Mouse (Mus musculus): ENCODE measurements around the gene Psme1. TPM values are rescaled to one million over a fixed set of nuclear protein-coding genes. Genes with fewer than 3 reads are reported as not detected.
A peak's percentile ranks its signal among the peaks of the same experiment; 100 is the strongest.

Psme1 gene
- polyA plus RNA-seq, 1 experiment from 2014 or later = 153 TPM

GRCm38 (mm10) chr14:55590748-55591330 lies 12.9 kb downstream of the Psme1 start, which contains the start of gene Psme2:
Gene Psme2 (minus strand): TSS chr14:55591113.
- no peaks in the 10 kb centered on the region for H3K27me3 ChIP-seq
- no peaks in the 10 kb centered on the region for H3K9me3 ChIP-seq (replicated peaks)
- ATAC-seq (replicated peaks; ENCODE audit: low FRiP score) = peak; percentile 97
- peaks cover 31% of the 10 kb centered on the region for H3K4me1 ChIP-seq
- peak within 1 kb of the TSS; percentile 89 for H3K4me2 ChIP-seq
- under 1% methylated on average over 22 of the region's 22 CpGs for WGBS
- H3K4me3 ChIP-seq (replicated peaks) = peak within 1 kb of the TSS; percentile 87
- H3K36me3 ChIP-seq = peaks cover 48% of the 10 kb centered on the region
- H3K9ac ChIP-seq = peak within 1 kb of the TSS; percentile 86
- H3K27ac ChIP-seq = peak within 1 kb of the TSS; percentile 99

DNA sequence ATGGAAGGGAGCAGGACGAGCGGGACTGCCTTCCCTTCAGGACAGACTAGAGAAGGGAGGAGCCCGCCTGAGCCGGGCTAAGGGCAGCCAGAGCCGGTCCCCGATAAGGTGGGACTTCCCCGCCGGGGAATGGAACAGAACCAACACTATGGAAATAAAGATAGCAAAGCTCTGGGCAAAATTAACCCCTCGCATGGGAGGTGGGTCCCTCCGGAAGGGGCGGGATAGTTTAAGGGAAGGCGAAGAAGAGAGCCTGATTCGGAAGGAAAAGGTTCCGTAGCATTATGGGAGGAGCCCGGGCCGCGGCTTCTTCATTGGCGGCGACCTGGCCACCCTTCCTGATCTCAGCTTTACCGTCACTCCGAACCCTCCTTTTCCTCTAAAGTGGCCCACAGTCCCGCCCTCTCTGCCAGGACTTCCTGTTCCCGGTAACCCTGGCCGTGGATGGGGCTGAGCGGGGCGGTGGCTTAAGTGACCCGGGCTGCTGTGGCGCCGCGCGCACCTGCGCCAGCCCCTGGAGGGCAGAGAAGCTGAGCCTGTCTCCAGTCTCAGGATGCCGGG lies 13.5 kb downstream of the Psme1 start, which contains the start of gene Rnf31:
Gene Rnf31, plus strand, starts transcription at position 378 of the 561 bp plus-strand sequence.
- H3K4me2 ChIP-seq = peak within 1 kb of the TSS; percentile 89
- H3K27ac ChIP-seq = peak within 1 kb of the TSS; percentile 99
- under 1% methylated on average over 33 of the region's 33 CpGs for WGBS
- H3K4me1 ChIP-seq = peaks cover 31% of the 10 kb centered on the region
- H3K27me3 ChIP-seq = no peaks in the 10 kb centered on the region
- ATAC-seq (replicated peaks; ENCODE audit: low FRiP score) = peak; percentile 91
- H3K9me3 ChIP-seq (replicated peaks) = no peaks in the 10 kb centered on the region
- H3K4me3 ChIP-seq (replicated peaks) = peak within 1 kb of the TSS; percentile 87
- H3K9ac ChIP-seq = peak within 1 kb of the TSS; percentile 86
- H3K36me3 ChIP-seq = peaks cover 54% of the 10 kb centered on the region

GRCm38 (mm10) chr14:55592226-55592625 lies 14.3 kb downstream of the Psme1 start:
- Histone ChIP-seq H3K27me3 (no peaks in the 10 kb centered on the region), H3K9ac (peak overlapping the region; percentile 86), H3K4me3 (replicated peaks) (peak overlapping the region; percentile 87), H3K27ac (peak overlapping the region; percentile 99), H3K9me3 (replicated peaks) (no peaks in the 10 kb centered on the region), H3K4me1 (peaks cover 31% of the 10 kb centered on the region), H3K36me3 (peaks cover 55% of the 10 kb centered on the region), H3K4me2 (peak overlapping the region; percentile 89)
- no peak for ATAC-seq (replicated peaks; ENCODE audit: low FRiP score)
- WGBS = 2% methylated on average over 16 of the region's 16 CpGs

GRCm38 (mm10) chr14:55596036-55596690 lies 18.2 kb downstream of the Psme1 start:
- no peak overlapping the region for H3K4me3 ChIP-seq (replicated peaks)
- H3K36me3 ChIP-seq = peaks cover 74% of the 10 kb centered on the region
- H3K9me3 ChIP-seq (replicated peaks) = no peaks in the 10 kb centered on the region
- H3K27ac ChIP-seq = no peak overlapping the region
- H3K4me1 ChIP-seq = peaks cover 18% of the 10 kb centered on the region
- WGBS = 86% methylated on average over 13 of the region's 13 CpGs
- no peak for ATAC-seq (replicated peaks; ENCODE audit: low FRiP score)
- H3K9ac ChIP-seq = no peak overlapping the region
- no peaks in the 10 kb centered on the region for H3K27me3 ChIP-seq
- no peak overlapping the region for H3K4me2 ChIP-seq

DNA sequence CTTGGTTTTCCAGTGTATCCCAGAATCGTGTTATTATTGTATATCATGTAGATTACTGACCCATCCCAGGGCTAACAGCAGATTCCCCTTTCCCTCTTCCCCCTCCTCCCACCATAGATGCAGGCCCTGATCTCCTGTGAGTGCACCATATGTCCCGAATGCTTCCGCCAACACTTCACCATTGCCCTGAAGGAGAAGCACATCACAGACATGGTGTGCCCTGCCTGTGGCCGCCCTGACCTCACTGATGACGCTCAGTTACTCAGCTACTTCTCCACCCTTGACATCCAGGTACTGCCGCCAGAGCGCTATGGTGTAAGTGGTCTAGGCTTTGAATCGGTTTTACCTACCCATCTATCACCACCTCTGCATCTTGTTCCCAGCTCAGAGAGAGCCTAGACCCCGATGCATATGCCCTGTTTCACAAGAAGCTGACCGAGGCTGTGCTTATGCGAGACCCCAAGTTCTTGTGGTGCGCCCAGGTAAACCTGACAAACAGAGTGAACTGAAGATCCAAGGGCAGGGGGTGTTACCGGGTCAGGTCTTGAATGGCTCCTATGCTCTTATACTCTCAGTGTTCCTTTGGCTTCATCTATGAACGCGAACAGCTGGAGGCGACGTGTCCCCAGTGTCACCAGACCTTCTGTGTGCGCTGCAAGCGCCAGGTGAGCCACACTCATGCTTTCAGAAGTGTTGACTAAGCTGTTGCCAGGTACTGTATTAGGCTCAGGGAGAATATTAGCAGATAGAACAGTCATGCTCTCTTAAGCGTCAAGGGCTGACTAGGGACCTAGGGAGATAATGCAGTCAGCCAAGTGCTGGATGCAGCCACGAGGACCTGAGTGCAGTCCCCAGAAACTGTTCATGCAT lies 20.8 kb downstream of the Psme1 start:
- peaks cover 93% of the 10 kb centered on the region for H3K36me3 ChIP-seq
- peaks cover 12% of the 10 kb centered on the region for H3K4me1 ChIP-seq
- no peak overlapping the region for H3K27ac ChIP-seq
- no peak overlapping the region for H3K9ac ChIP-seq
- H3K4me3 ChIP-seq (replicated peaks) = no peak overlapping the region
- no peak for ATAC-seq (replicated peaks; ENCODE audit: low FRiP score)
- H3K9me3 ChIP-seq (replicated peaks) = no peaks in the 10 kb centered on the region
- 89% methylated on average over 21 of the region's 21 CpGs for WGBS
- H3K27me3 ChIP-seq = no peaks in the 10 kb centered on the region
- no peak overlapping the region for H3K4me2 ChIP-seq

DNA sequence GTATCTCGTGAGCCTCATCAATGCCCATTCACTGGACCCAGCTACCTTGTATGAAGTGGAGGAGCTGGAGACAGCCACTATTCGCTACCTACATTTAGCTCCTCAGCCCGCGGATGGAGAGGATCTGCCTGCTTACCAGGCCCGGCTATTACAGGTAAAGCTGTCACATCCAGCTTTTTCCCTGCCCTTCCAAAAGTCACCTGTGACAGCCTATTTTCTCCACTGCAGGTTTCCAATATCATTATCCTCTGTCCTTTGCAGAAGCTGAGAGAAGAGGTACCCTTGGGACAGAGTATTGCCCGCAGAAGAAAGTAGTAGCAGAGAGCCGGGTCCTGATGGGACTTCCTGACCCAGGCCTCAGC lies 25.3 kb downstream of the Psme1 start, which contains the start of gene Irf9:
Gene Irf9, plus strand, starts transcription at position 301 of the 362 bp plus-strand sequence.
- peak within 1 kb of the TSS; percentile 92 for H3K27ac ChIP-seq
- peak within 1 kb of the TSS; percentile 49 for H3K4me3 ChIP-seq (replicated peaks)
- H3K36me3 ChIP-seq = peaks cover 81% of the 10 kb centered on the region
- H3K4me1 ChIP-seq = peaks cover 21% of the 10 kb centered on the region
- no peaks in the 10 kb centered on the region for H3K9me3 ChIP-seq (replicated peaks)
- peak within 1 kb of the TSS; percentile 69 for H3K4me2 ChIP-seq
- ATAC-seq (replicated peaks; ENCODE audit: low FRiP score) = peak; percentile 4; the same call in 1 of the 2 replicates
- 72% methylated on average over 7 of the region's 7 CpGs for whole genome bisulfite sequencing
- peak within 1 kb of the TSS; percentile 41 for H3K9ac ChIP-seq
- no peaks in the 10 kb centered on the region for H3K27me3 ChIP-seq

- WGBS = 16% methylated on average over 19 of the region's 19 CpGs
- ATAC-seq (replicated peaks; ENCODE audit: low FRiP score) = peak; percentile 93
- no peaks in the 10 kb centered on the region for H3K27me3 ChIP-seq
These were observed 26.0 kb downstream of the Psme1 start for GRCm38 (mm10) chr14:55603633-55604576.

GRCm38 (mm10) chr14:55604823-55605222 lies 26.9 kb downstream of the Psme1 start:
- Histone ChIP-seq H3K36me3 (peaks cover 81% of the 10 kb centered on the region), H3K9me3 (replicated peaks) (no peaks in the 10 kb centered on the region), H3K4me1 (peaks cover 21% of the 10 kb centered on the region), H3K27ac (peak overlapping the region; percentile 92; the same call in 1 of the 2 replicates), H3K27me3 (no peaks in the 10 kb centered on the region), H3K4me2 (peak overlapping the region; percentile 69), H3K9ac (no peak overlapping the region), H3K4me3 (replicated peaks) (peak overlapping the region; percentile 49)
- 86% methylated on average over 11 of the region's 11 CpGs for WGBS
- ATAC-seq (replicated peaks; ENCODE audit: low FRiP score) = no peak

More at GRCm38 (mm10) chr14:55603633-55604576, 26.0 kb downstream of the Psme1 start:
- H3K36me3 ChIP-seq = peaks cover 81% of the 10 kb centered on the region
- peaks cover 21% of the 10 kb centered on the region for H3K4me1 ChIP-seq
- peak overlapping the region; percentile 69 for H3K4me2 ChIP-seq
- peak overlapping the region; percentile 92 for H3K27ac ChIP-seq
- peak overlapping the region; percentile 49 for H3K4me3 ChIP-seq (replicated peaks)
- no peaks in the 10 kb centered on the region for H3K9me3 ChIP-seq (replicated peaks)
- peak overlapping the region; percentile 41 for H3K9ac ChIP-seq

- H3K36me3 ChIP-seq = peaks cover 78% of the 10 kb centered on the region
- H3K4me1 ChIP-seq = peaks cover 21% of the 10 kb centered on the region
These were observed 28.0 kb downstream of the Psme1 start for GRCm38 (mm10) chr14:55605743-55606459.

DNA sequence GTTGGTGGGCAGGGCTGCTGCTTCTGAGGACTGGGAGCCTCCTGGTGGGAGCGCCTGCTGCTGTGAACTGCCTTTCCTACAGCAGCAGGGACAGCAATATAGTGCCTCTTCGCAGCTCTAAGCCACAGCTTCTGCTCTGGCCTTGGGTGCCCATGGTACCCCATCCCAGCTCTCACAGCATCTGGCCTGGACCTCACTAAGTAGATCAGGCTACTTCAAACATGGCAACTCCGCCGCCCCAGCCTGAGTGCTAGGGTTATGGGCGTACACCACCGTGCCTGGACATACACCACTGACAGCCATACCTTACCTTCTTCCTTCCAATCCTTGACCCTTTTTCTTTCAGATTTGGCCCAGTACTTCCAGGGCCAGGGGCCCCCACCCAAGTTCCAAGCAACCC lies 30.4 kb downstream of the Psme1 start:
- Histone ChIP-seq H3K36me3 (peaks cover 54% of the 10 kb centered on the region), H3K4me1 (peaks cover 16% of the 10 kb centered on the region), H3K27ac (no peak overlapping the region), H3K4me3 (replicated peaks) (no peak overlapping the region), H3K9ac (no peak overlapping the region), H3K4me2 (no peak overlapping the region), H3K9me3 (replicated peaks) (no peaks in the 10 kb centered on the region), H3K27me3 (no peaks in the 10 kb centered on the region)
- no peak for ATAC-seq (replicated peaks; ENCODE audit: low FRiP score)
- WGBS = 96% methylated on average over 6 of the region's 6 CpGs

More at GRCm38 (mm10) chr14:55605743-55606459, 28.0 kb downstream of the Psme1 start:
- WGBS = 91% methylated on average over 16 of the region's 16 CpGs
- Histone ChIP-seq H3K9ac (no peak overlapping the region), H3K9me3 (replicated peaks) (no peaks in the 10 kb centered on the region), H3K4me3 (replicated peaks) (no peak overlapping the region), H3K4me2 (no peak overlapping the region), H3K27me3 (no peaks in the 10 kb centered on the region), H3K27ac (no peak overlapping the region)
- no peak for ATAC-seq (replicated peaks; ENCODE audit: low FRiP score)
